12 mouse cellular contexts compared by ENCODE assay signal in genomic region chr2:72098366-72098765, GRCm38 (mm10).
"Had no signal": no experiment of that assay in that cellular context is flagged by ENCODE, and none has a peak within 500 bp of the region (broad histone marks: within the 10 kb centered on the region; RNA-seq: fewer than 3 reads in every experiment).

No protein-coding gene starts in this region.

- DNase-seq: left cerebral cortex, postnatal 4 days; liver; liver, embryonic 13.5 days; liver, postnatal 0 days; lung, adult 18-20 months; lung, adult 2 months; lung, embryonic 14.5 days; lung, postnatal 10 days; lung, postnatal 14 days; lung, postnatal 36 days; lung, postnatal 4 days; midbrain, embryonic 14.5 days had no signal
